Mouse (Mus musculus): ENCODE results near the gene Cfb. TPM values are rescaled to one million over a fixed set of nuclear protein-coding genes. Genes with fewer than 3 reads are reported as not detected.
A peak's percentile ranks its signal among the peaks of the same experiment; 100 is the strongest.
"Not testable (repeated sequence)": the region's sequence is repeated elsewhere in the genome, so short reads cannot be mapped to it uniquely, and the experiment has no call there.

Gene Cfb
- polyA plus RNA-seq (2014; fragmentation: Nextera tagmentation; extraction: Ambion mirVana), result 1.6 and 2.6 TPM in 2 replicates

GRCm38 (mm10) chr17:34862416-34863081 lies at the start of gene Cfb:
Cfb (minus strand) TSS chr17:34862518.
- no peak for ATAC-seq (ENCODE audit: insufficient number of reproducible peaks, low FRiP score, low TSS enrichment, low read depth)
- 59% methylated on average over 8 of the region's 8 CpGs for WGBS

GRCm38 (mm10) chr17:34911945-34912351 lies 49.6 kb upstream of the Cfb start:
- peak; percentile 28 for ATAC-seq (ENCODE audit: insufficient number of reproducible peaks, low FRiP score, low TSS enrichment, low read depth)
- WGBS, result 49% methylated on average over 5 of the region's 5 CpGs
- Histone ChIP-seq H3K4me2 (ENCODE audit: low read depth, severe bottlenecking) (no peak overlapping the region; the same call in 1 of the 2 replicates), H3K9me3 (ENCODE audit: control insufficient read depth, low read length) (no peaks in the 10 kb centered on the region), H3K4me1 (ENCODE audit: control insufficient read depth, insufficient read depth, low read length) (no peaks in the 10 kb centered on the region), H3K27me3 (ENCODE audit: control insufficient read depth, insufficient read depth, low read length) (no peaks in the 10 kb centered on the region), H3K4me3 (ENCODE audit: low read depth, low read length) (no peak overlapping the region), H3K36me3 (ENCODE audit: control insufficient read depth, insufficient read depth, low read length) (peaks cover 45% of the 10 kb centered on the region), H3K27ac (replicated peaks; ENCODE audit: low read depth, low read length) (no peak overlapping the region), H3K9ac (ENCODE audit: low read length) (no peak overlapping the region)
- peak; percentile 90 for DNase-seq (ENCODE audit: low spot score)

More at GRCm38 (mm10) chr17:34862416-34863081, at the start of gene Cfb:
- H3K4me3 ChIP-seq (ENCODE audit: low read depth, low read length), result no peak within 1 kb of the TSS
- H3K4me2 ChIP-seq (ENCODE audit: low read depth, severe bottlenecking), result no peak within 1 kb of the TSS
- H3K27ac ChIP-seq (replicated peaks; ENCODE audit: low read depth, low read length), result no peak within 1 kb of the TSS
- H3K36me3 ChIP-seq (ENCODE audit: control insufficient read depth, insufficient read depth, low read length), result no peaks in the 10 kb centered on the region
- no peaks in the 10 kb centered on the region for H3K9me3 ChIP-seq (ENCODE audit: control insufficient read depth, low read length)
- no peak within 1 kb of the TSS for H3K9ac ChIP-seq (ENCODE audit: low read length)
- no peak for DNase-seq (ENCODE audit: low spot score)
- H3K27me3 ChIP-seq (ENCODE audit: control insufficient read depth, insufficient read depth, low read length), result no peaks in the 10 kb centered on the region
- H3K4me1 ChIP-seq (ENCODE audit: control insufficient read depth, insufficient read depth, low read length), result no peaks in the 10 kb centered on the region

GRCm38 (mm10) chr17:34910982-34911381 lies 48.7 kb upstream of the Cfb start:
- Histone ChIP-seq H3K27ac (replicated peaks; ENCODE audit: low read depth, low read length) (no peak overlapping the region), H3K4me1 (ENCODE audit: control insufficient read depth, insufficient read depth, low read length) (no peaks in the 10 kb centered on the region), H3K9ac (ENCODE audit: low read length) (no peak overlapping the region), H3K4me3 (ENCODE audit: low read depth, low read length) (no peak overlapping the region), H3K9me3 (ENCODE audit: control insufficient read depth, low read length) (no peaks in the 10 kb centered on the region), H3K27me3 (ENCODE audit: control insufficient read depth, insufficient read depth, low read length) (no peaks in the 10 kb centered on the region), H3K4me2 (ENCODE audit: low read depth, severe bottlenecking) (no peak overlapping the region), H3K36me3 (ENCODE audit: control insufficient read depth, insufficient read depth, low read length) (peaks cover 52% of the 10 kb centered on the region)
- ATAC-seq (ENCODE audit: insufficient number of reproducible peaks, low FRiP score, low TSS enrichment, low read depth) (no peak), DNase-seq (ENCODE audit: low spot score) (no peak)
- WGBS, result 92% methylated on average over 10 of the region's 10 CpGs

GRCm38 (mm10) chr17:34902895-34903294 lies 40.6 kb upstream of the Cfb start:
- DNase-seq (ENCODE audit: low spot score) (no peak), ATAC-seq (ENCODE audit: insufficient number of reproducible peaks, low FRiP score, low TSS enrichment, low read depth) (no peak)
- WGBS, result 94% methylated on average over 9 of the region's 9 CpGs
- Histone ChIP-seq H3K27ac (replicated peaks; ENCODE audit: low read depth, low read length) (no peak overlapping the region), H3K27me3 (ENCODE audit: control insufficient read depth, insufficient read depth, low read length) (no peaks in the 10 kb centered on the region), H3K4me3 (ENCODE audit: low read depth, low read length) (no peak overlapping the region), H3K4me1 (ENCODE audit: control insufficient read depth, insufficient read depth, low read length) (peaks cover 4% of the 10 kb centered on the region; the same call in 1 of the 2 replicates), H3K9ac (ENCODE audit: low read length) (no peak overlapping the region), H3K36me3 (ENCODE audit: control insufficient read depth, insufficient read depth, low read length) (peaks cover 45% of the 10 kb centered on the region), H3K9me3 (ENCODE audit: control insufficient read depth, low read length) (no peaks in the 10 kb centered on the region), H3K4me2 (ENCODE audit: low read depth, severe bottlenecking) (no peak overlapping the region)

- not testable (repeated sequence) for H3K27me3 ChIP-seq (ENCODE audit: control insufficient read depth, insufficient read depth, low read length); ATAC-seq (ENCODE audit: insufficient number of reproducible peaks, low FRiP score, low TSS enrichment, low read depth); H3K9ac ChIP-seq (ENCODE audit: low read length); H3K4me2 ChIP-seq (ENCODE audit: low read depth, severe bottlenecking); H3K9me3 ChIP-seq (ENCODE audit: control insufficient read depth, low read length); H3K27ac ChIP-seq (replicated peaks; ENCODE audit: low read depth, low read length); H3K4me3 ChIP-seq (ENCODE audit: low read depth, low read length); DNase-seq (ENCODE audit: low spot score)
- Histone ChIP-seq H3K36me3 (ENCODE audit: control insufficient read depth, insufficient read depth, low read length) (peaks cover 36% of the 10 kb centered on the region), H3K4me1 (ENCODE audit: control insufficient read depth, insufficient read depth, low read length) (peaks cover 11% of the 10 kb centered on the region; the same call in 1 of the 2 replicates)
- WGBS, result 91% methylated on average over 9 of the region's 10 CpGs
Observed at GRCm38 (mm10) chr17:34901948-34902347, 39.6 kb upstream of the Cfb start.

GRCm38 (mm10) chr17:34900826-34901225 lies 38.5 kb upstream of the Cfb start:
- Histone ChIP-seq H3K4me1 (ENCODE audit: control insufficient read depth, insufficient read depth, low read length) (peaks cover 12% of the 10 kb centered on the region; the same call in 1 of the 2 replicates), H3K36me3 (ENCODE audit: control insufficient read depth, insufficient read depth, low read length) (peaks cover 34% of the 10 kb centered on the region)
- not testable (repeated sequence) for ATAC-seq (ENCODE audit: insufficient number of reproducible peaks, low FRiP score, low TSS enrichment, low read depth); H3K27me3 ChIP-seq (ENCODE audit: control insufficient read depth, insufficient read depth, low read length); H3K27ac ChIP-seq (replicated peaks; ENCODE audit: low read depth, low read length); H3K9ac ChIP-seq (ENCODE audit: low read length); H3K4me3 ChIP-seq (ENCODE audit: low read depth, low read length); DNase-seq (ENCODE audit: low spot score); H3K4me2 ChIP-seq (ENCODE audit: low read depth, severe bottlenecking); H3K9me3 ChIP-seq (ENCODE audit: control insufficient read depth, low read length)

- Histone ChIP-seq H3K27ac (replicated peaks; ENCODE audit: low read depth, low read length) (peak overlapping the region; percentile 95), H3K27me3 (ENCODE audit: control insufficient read depth, insufficient read depth, low read length) (no peaks in the 10 kb centered on the region), H3K4me3 (ENCODE audit: low read depth, low read length) (peak overlapping the region; percentile 69), H3K4me2 (ENCODE audit: low read depth, severe bottlenecking) (peak overlapping the region; percentile 94), H3K9ac (ENCODE audit: low read length) (peak overlapping the region; percentile 97), H3K9me3 (ENCODE audit: control insufficient read depth, low read length) (no peaks in the 10 kb centered on the region), H3K36me3 (ENCODE audit: control insufficient read depth, insufficient read depth, low read length) (peaks cover 27% of the 10 kb centered on the region), H3K4me1 (ENCODE audit: control insufficient read depth, insufficient read depth, low read length) (peaks cover 12% of the 10 kb centered on the region; the same call in 1 of the 2 replicates)
- 6% methylated on average over 5 of the region's 5 CpGs for WGBS
- no peak for ATAC-seq (ENCODE audit: insufficient number of reproducible peaks, low FRiP score, low TSS enrichment, low read depth)
- no peak for DNase-seq (ENCODE audit: low spot score)
Observed at GRCm38 (mm10) chr17:34899890-34900243, 37.5 kb upstream of the Cfb start.

GRCm38 (mm10) chr17:34899053-34899889 lies 37.0 kb upstream of the Cfb start:
- H3K4me1 ChIP-seq (ENCODE audit: control insufficient read depth, insufficient read depth, low read length), result peaks cover 12% of the 10 kb centered on the region; the same call in 1 of the 2 replicates
- peak overlapping the region; percentile 95 for H3K27ac ChIP-seq (replicated peaks; ENCODE audit: low read depth, low read length)
- H3K27me3 ChIP-seq (ENCODE audit: control insufficient read depth, insufficient read depth, low read length), result no peaks in the 10 kb centered on the region
- ATAC-seq (ENCODE audit: insufficient number of reproducible peaks, low FRiP score, low TSS enrichment, low read depth), result no peak
- no peaks in the 10 kb centered on the region for H3K9me3 ChIP-seq (ENCODE audit: control insufficient read depth, low read length)
- peak; percentile 54 for DNase-seq (ENCODE audit: low spot score)
- WGBS, result under 1% methylated on average over 40 of the region's 45 CpGs
- peak overlapping the region; percentile 69 for H3K4me3 ChIP-seq (ENCODE audit: low read depth, low read length)
- H3K4me2 ChIP-seq (ENCODE audit: low read depth, severe bottlenecking), result peak overlapping the region; percentile 94
- H3K36me3 ChIP-seq (ENCODE audit: control insufficient read depth, insufficient read depth, low read length), result peaks cover 23% of the 10 kb centered on the region
- H3K9ac ChIP-seq (ENCODE audit: low read length), result peak overlapping the region; percentile 97

All from limb, embryonic 11.5 days (tissue).